Mouse (Mus musculus) heart, postnatal 36 days (tissue): ENCODE data around the gene Pde8b. TPM values are rescaled to one million over a fixed set of nuclear protein-coding genes. Genes with fewer than 3 reads are reported as not detected.
A peak's percentile ranks its signal among the peaks of the same experiment; 100 is the strongest.
"Not testable (repeated sequence)": the region's sequence is repeated elsewhere in the genome, so short reads cannot be mapped to it uniquely, and the experiment has no call there.

Experiments
- DNase-seq, 2 experiments: peaks; one replicate each; pipeline ENCODE4 v3.0.0; 2021 to 2022
- intact Hi-C: fragments of 180-260 bp; cut with DNase I; formaldehyde crosslinking; loops from one replicate; pipeline ENCODE4 v1.15.1; 2025
- total RNA-seq, 2 experiments: library from RNA; stranded (reverse); gene quantifications; 2 replicates each; pipeline ENCODE4 v1.2.3; 2021

The Pde8b gene
- total RNA-seq, 2 experiments from 2014 or later: 3.6 to 3.7 TPM

DNA sequence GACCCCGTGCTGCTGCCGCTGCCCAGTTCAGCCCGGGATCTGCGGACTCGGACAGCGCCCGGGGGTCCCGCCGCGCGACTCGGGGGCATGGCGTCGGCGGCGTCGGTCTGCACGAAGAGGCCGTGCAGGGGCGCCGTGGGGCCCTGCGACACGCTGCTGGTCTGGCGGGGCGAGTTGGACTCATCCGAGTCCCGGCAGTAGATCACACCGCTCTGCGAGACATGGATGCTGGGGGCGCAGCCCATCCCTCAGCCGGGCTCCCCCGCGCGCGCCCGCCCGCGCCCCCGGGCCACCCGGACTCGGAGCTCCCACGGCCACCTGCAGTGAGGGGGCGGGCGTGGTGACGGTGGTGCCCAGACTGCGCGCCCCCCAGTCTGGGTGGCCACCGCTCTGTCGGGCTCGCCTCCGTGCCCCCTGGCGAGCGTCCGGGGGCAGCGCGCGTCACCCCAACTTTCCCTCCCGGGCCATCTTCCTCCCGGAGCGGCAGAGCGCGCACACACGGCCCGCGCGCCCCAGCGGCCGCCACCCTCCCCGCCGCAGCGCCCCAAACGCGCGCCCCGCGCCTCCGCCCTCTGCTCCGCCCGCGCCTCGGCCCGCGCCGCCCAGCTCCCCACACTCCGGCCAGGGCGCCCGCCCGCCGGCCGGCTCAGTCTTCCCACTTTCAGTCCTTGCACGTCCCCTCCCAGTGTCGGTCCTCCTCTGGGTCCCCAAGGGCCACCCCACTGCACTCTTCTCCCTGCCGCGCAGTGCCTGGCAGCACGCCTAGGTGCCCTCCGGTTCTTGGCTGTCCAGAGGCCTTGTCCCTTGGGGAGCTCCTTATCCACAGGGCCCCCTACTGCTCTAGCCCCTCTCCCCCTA, 27.3 kb downstream of the Pde8b start:
- intact Hi-C loops: no loop called here
- DNase-seq: peak; percentile 6 to 18

GRCm38 (mm10) chr13:95221882-95222568, 28.1 kb downstream of the Pde8b start:
- DNase-seq: no peak
- intact Hi-C loops: no loop called here

DNA sequence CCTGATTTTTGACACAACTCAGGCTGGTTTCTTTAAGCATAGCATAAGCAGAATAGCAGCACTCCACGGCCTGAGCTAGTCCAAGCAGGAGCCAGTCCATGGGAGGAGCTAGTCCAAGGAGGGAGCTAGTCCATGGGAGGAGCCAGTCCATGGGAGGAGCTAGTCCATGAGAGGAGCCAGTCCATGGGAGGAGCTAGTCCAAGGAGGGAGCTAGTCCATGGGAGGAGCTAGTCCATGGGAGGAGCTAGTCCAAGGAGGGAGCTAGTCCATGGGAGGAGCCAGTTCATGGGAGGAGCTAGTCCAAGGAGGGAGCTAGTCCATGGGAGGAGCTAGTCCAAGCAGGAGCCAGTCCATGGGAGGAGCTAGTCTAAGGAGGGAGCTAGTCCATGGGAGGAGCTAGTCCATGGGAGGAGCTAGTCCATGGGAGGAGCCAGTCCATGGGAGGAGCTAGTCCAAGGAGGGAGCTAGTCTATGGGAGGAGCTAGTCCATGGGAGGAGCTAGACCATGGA, 34.4 kb downstream of the Pde8b start:
- DNase-seq, intact Hi-C loops: not testable (repeated sequence)

DNA sequence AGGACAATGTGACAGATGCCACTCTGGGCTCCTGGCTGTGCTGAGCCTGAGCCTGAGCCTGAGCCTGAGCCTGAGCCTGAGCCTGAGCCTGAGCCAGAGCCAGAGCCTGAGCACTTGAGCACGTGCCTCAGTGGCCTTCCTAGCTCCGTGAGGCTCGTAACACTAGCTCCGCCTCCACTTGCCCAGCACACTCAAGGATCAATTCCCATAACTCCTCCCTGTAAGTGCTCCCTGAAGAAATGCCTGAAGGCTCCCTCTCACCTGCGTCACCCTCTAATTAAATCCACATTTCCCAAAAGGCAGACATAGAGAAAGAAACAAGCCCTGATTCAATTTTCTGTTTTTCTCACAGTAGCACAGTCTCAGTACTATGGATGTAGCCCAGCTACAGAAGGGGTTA, 37.8 kb downstream of the Pde8b start:
- DNase-seq: no peak
- intact Hi-C loops: no loop called here

- intact Hi-C loops, DNase-seq: not testable (repeated sequence)
Measured at GRCm38 (mm10) chr13:95207301-95207700, 42.8 kb downstream of the Pde8b start.

- DNase-seq: no peak
- intact Hi-C loops: no loop called here
Measured at GRCm38 (mm10) chr13:95202151-95202758, 47.9 kb downstream of the Pde8b start.

GRCm38 (mm10) chr13:95200817-95201216, 49.3 kb downstream of the Pde8b start:
- intact Hi-C loops: no loop called here
- no peak for DNase-seq

- intact Hi-C loops: no loop called here
- DNase-seq: no peak
Measured at GRCm38 (mm10) chr13:95200036-95200435, 50.1 kb downstream of the Pde8b start.

GRCm38 (mm10) chr13:95196106-95196705, 53.9 kb downstream of the Pde8b start:
- intact Hi-C loops: no loop called here
- DNase-seq: no peak

GRCm38 (mm10) chr13:95191951-95192350, 58.2 kb downstream of the Pde8b start:
- no peak for DNase-seq
- intact Hi-C loops: no loop called here

DNA sequence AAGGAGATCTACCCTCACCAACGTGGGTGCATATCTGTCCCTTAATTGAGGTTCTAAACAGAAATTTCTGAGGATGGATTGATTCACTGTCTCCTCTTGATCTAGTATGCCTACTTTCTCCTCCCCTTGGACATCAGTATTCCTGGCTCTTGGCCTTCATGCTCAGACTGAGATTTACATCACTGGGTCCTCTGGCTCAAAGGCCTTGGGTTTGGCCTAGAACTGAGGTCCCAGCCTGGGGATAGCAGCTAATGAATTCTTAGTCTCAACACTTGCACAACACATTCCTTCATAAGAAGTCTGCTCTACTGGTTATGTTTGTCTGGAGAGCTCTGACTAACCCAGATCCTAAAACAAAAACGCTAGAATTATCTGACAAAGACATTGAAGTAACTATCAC, 61.0 kb downstream of the Pde8b start:
- no peak for DNase-seq
- intact Hi-C loops: no loop called here

GRCm38 (mm10) chr13:95187153-95187665, 62.9 kb downstream of the Pde8b start:
- intact Hi-C loops: no loop called here

GRCm38 (mm10) chr13:95186741-95187035, 63.4 kb downstream of the Pde8b start:
- intact Hi-C loops: no loop called here
- no peak for DNase-seq

More at GRCm38 (mm10) chr13:95187153-95187665, 62.9 kb downstream of the Pde8b start:
- DNase-seq: no peak

- no peak for DNase-seq
- intact Hi-C loops: no loop called here
Measured at GRCm38 (mm10) chr13:95185891-95186740, 64.0 kb downstream of the Pde8b start.

GRCm38 (mm10) chr13:95183686-95184085, 66.5 kb downstream of the Pde8b start:
- intact Hi-C loops: no loop called here
- no peak for DNase-seq

- intact Hi-C loops: no loop called here
- no peak for DNase-seq
Measured at GRCm38 (mm10) chr13:95180208-95180607, 69.9 kb downstream of the Pde8b start.

- DNase-seq: no peak
- intact Hi-C loops: no loop called here
Measured at GRCm38 (mm10) chr13:95177326-95177725, 72.8 kb downstream of the Pde8b start.

DNA sequence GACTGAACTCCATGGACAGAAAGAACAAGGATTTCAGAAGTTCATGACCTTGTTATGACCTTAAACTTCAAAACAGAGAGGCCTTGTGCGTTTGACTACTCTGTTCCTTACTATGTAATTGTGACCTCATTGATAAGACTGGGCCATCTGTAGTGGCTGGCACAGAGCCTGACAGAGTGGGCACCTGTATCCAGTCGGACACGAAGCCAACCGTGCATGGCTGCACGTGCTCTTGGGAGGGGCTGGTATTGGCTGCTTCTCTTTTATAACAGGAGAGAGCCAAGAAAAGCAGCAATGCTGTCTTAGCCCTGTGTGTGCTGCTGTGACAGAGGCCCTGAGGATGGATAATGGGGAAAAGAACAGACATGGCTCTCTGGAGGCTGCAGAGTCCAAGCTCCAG, 73.7 kb downstream of the Pde8b start:
- no peak for DNase-seq
- intact Hi-C loops: no loop called here

DNA sequence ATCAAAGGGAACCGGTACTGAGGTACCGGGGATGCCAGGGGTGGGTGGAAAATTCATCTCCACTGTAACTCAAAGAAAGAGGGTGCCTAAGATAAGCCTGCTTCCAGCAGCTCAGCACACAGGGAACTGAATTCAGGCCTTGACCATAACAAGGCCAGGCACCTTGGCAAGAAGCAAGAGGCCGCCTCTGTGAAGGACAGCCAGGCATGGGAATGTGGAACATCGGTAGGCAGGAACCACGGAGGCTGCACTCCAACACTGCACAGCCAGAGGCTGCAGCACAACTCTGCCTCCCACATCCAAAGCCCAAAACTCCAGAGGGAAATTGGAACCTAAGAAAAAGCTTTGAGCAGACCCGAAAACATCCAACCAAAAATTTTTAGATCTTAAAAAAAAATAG, 75.9 kb downstream of the Pde8b start:
- intact Hi-C loops: no loop called here
- no peak for DNase-seq

GRCm38 (mm10) chr13:95172346-95172745, 77.8 kb downstream of the Pde8b start:
- no peak for DNase-seq
- intact Hi-C loops: no loop called here
